Mouse (Mus musculus) cortical plate, adult 2 months (tissue): ENCODE results near the gene Cul4a.

Experiments
- CTCF ChIP-seq: fragments of 200-500 bp; IDR thresholded peaks from 2 replicates; pipeline ENCODE4 v1.5.1; 2011; ENCODE audit warnings: mild to moderate bottlenecking, control low read depth, low read length; ENCODE audit not compliant: insufficient read depth; ENCODE audit errors: extremely low read depth
- POLR2A ChIP-seq: fragments of 200-500 bp; IDR thresholded peaks from 2 replicates; pipeline ENCODE4 v1.6.1; 2011; ENCODE audit warnings: mild to moderate bottlenecking, low read length, control low read depth; ENCODE audit not compliant: insufficient read depth; ENCODE audit errors: extremely low read depth

DNA sequence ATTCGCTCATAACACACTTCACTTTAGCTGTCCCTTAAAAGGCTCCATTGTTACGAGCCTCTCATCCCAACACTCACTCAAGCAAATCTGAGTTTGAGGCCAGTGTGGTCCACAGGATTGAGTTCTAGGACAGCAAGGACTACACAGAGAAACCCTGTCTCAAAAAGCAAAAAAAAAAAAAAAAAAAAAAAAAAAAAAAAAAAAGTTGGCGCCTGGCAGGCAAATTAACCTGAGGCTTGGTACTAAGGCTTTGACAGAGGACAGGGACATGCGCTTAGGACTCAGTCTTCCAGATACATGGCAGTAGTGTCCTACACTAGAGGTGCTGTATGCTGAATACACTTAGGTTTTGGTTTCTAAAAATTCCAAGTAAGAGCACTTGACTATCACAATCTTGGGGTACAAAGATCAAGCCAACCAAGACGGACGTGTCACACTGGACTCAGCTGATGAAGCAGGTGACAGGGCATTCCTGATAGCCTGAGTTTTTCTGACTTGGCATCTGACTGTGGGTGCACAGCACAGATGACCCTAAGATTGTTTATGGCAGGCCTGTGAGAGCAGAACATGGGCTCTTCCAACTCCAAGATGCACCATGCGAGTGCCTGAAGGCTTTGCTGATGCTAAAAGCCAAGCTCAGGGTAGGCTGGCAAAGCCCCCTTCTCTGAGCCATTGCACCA is 71.9 kb downstream of the Cul4a start:
- TF ChIP-seq CTCF, result no peak
- no peak for TF ChIP-seq POLR2A
